ENCODE assay signal across 8 mouse cellular contexts in genomic region chr5:140388588-140389576, GRCm38 (mm10). TPM values are rescaled to one million over a fixed set of nuclear protein-coding genes. Genes with fewer than 3 reads are reported as not detected.
DNase-seq lines count a peak whose midpoint lies in the region; ATAC-seq and TF ChIP-seq lines count a peak whose summit lies in the region.

Gene Snx8 (minus strand): TSS chr5:140389262.

- WGBS in embryonic facial prominence, embryonic 13.5 days, result under 1% methylated on average over 63 of the region's 63 CpGs
- WGBS in kidney, adult 2 months, result under 1% methylated on average over 63 of the region's 63 CpGs
- under 1% methylated on average over 62 of the region's 63 CpGs for WGBS in limb, embryonic 12.5 days
- under 1% methylated on average over 62 of the region's 63 CpGs for WGBS in midbrain, embryonic 15.5 days
- WGBS in spleen, adult 2 months, result 2% methylated on average over 63 of the region's 63 CpGs

- no peaks in the 10 kb centered on the region for H3K27me3 ChIP-seq in embryonic facial prominence, embryonic 13.5 days
- no peaks in the 10 kb centered on the region for H3K27me3 ChIP-seq in kidney, adult 2 months (replicated peaks; ENCODE audit: control insufficient read depth, insufficient read depth, low read length)
- H3K27me3 ChIP-seq in limb, embryonic 12.5 days, result no peaks in the 10 kb centered on the region; the same call in 1 of the 2 replicates
- H3K27me3 ChIP-seq in midbrain, embryonic 15.5 days (replicated peaks), result no peaks in the 10 kb centered on the region
- H3K27me3 ChIP-seq in spleen, adult 2 months (ENCODE audit: control insufficient read depth, insufficient read depth, low read length), result no peaks in the 10 kb centered on the region

- H3K4me3 ChIP-seq in embryonic facial prominence, embryonic 13.5 days, result peak within 1 kb of the TSS; percentile 75
- H3K4me3 ChIP-seq in kidney, adult 2 months (ENCODE audit: insufficient read depth, low read depth, low read length), result peak within 1 kb of the TSS; percentile 63
- peak within 1 kb of the TSS; percentile 69 for H3K4me3 ChIP-seq in limb, embryonic 12.5 days (replicated peaks)
- peak within 1 kb of the TSS; percentile 70 for H3K4me3 ChIP-seq in midbrain, embryonic 15.5 days
- H3K4me3 ChIP-seq in spleen, adult 2 months (ENCODE audit: extremely low read depth, insufficient read depth, insufficient read length), result peak within 1 kb of the TSS; percentile 64

- no peaks in the 10 kb centered on the region for H3K36me3 ChIP-seq in embryonic facial prominence, embryonic 13.5 days
- no peaks in the 10 kb centered on the region for H3K36me3 ChIP-seq in kidney, adult 2 months (ENCODE audit: control insufficient read depth, insufficient read depth, low read length)
- no peaks in the 10 kb centered on the region for H3K36me3 ChIP-seq in limb, embryonic 12.5 days
- H3K36me3 ChIP-seq in midbrain, embryonic 15.5 days (replicated peaks), result no peaks in the 10 kb centered on the region
- H3K36me3 ChIP-seq in spleen, adult 2 months (ENCODE audit: control insufficient read depth, insufficient read depth, low read length), result peaks cover 1% of the 10 kb centered on the region; the same call in 1 of the 2 replicates

- peak within 1 kb of the TSS; percentile 11; the same call in 1 of the 2 replicates for H3K27ac ChIP-seq in embryonic facial prominence, embryonic 13.5 days
- peak within 1 kb of the TSS; percentile 52 for H3K27ac ChIP-seq in kidney, adult 2 months (ENCODE audit: insufficient read depth, low read depth, low read length)
- 0 out of 2 replicates have a peak within 1 kb of the TSS, but pooled peaks have one; percentile 19 for H3K27ac ChIP-seq in limb, embryonic 12.5 days
- H3K27ac ChIP-seq in midbrain, embryonic 15.5 days, result peak within 1 kb of the TSS; percentile 57
- H3K27ac ChIP-seq in spleen, adult 2 months (ENCODE audit: insufficient read depth, low read length), result peak within 1 kb of the TSS; percentile 56

- DNase-seq in 3134 (ENCODE audit: extremely low read depth, insufficient read length, low spot score), result peak; percentile 98
- peak; percentile 99 for DNase-seq in adrenal gland, postnatal 36 days
- DNase-seq in heart, adult 18-20 months, result peak; percentile 97 to 98
- DNase-seq in kidney, adult 2 months, result peak; percentile 99
- peak; percentile 81 to 99 for DNase-seq in spleen, adult 2 months (ENCODE audit: low read depth in 1 of 2, low spot score in 2 of 2)

- H3K4me1 ChIP-seq in embryonic facial prominence, embryonic 13.5 days, result peaks cover 31% of the 10 kb centered on the region
- peaks cover 30% of the 10 kb centered on the region for H3K4me1 ChIP-seq in kidney, adult 2 months (ENCODE audit: control insufficient read depth, insufficient read depth, low read length)
- peaks cover 21% of the 10 kb centered on the region for H3K4me1 ChIP-seq in limb, embryonic 12.5 days (replicated peaks)
- H3K4me1 ChIP-seq in midbrain, embryonic 15.5 days, result peaks cover 21% of the 10 kb centered on the region
- peaks cover 3% of the 10 kb centered on the region for H3K4me1 ChIP-seq in spleen, adult 2 months (ENCODE audit: control insufficient read depth, insufficient read depth, insufficient read length)

- peak; percentile 71 for TF ChIP-seq POLR2A in kidney, adult 2 months (IDR thresholded peaks at IDR 0.05; ENCODE audit: low read depth, low read length)
- TF ChIP-seq POLR2A in spleen, adult 2 months (IDR thresholded peaks at IDR 0.05; ENCODE audit: low read depth, low read length), result peak; percentile 74

- no peaks in the 10 kb centered on the region for H3K9me3 ChIP-seq in embryonic facial prominence, embryonic 13.5 days
- no peaks in the 10 kb centered on the region for H3K9me3 ChIP-seq in limb, embryonic 12.5 days
- H3K9me3 ChIP-seq in midbrain, embryonic 15.5 days, result no peaks in the 10 kb centered on the region

- ATAC-seq in embryonic facial prominence, embryonic 13.5 days (ENCODE audit: insufficient number of reproducible peaks, insufficient read depth, low FRiP score, low TSS enrichment, low read depth), result peak; percentile 92
- peak; percentile 92 for ATAC-seq in limb, embryonic 12.5 days (ENCODE audit: insufficient number of reproducible peaks, insufficient read depth, low FRiP score, low TSS enrichment, low read depth)
- peak; percentile 94 for ATAC-seq in midbrain, embryonic 15.5 days (replicated peaks)

- TF ChIP-seq CTCF in kidney, adult 2 months (conservative IDR thresholded peaks at IDR 0.05; ENCODE audit: insufficient read depth, insufficient read length, low read depth, low read length), result no peak
- no peak for TF ChIP-seq CTCF in spleen, adult 2 months (IDR thresholded peaks at IDR 0.05; ENCODE audit: extremely low read depth, insufficient read depth, insufficient read length, insufficient replicate concordance)

- H3K9ac ChIP-seq in embryonic facial prominence, embryonic 13.5 days, result peak within 1 kb of the TSS; percentile 81
- H3K9ac ChIP-seq in limb, embryonic 12.5 days (replicated peaks), result peak within 1 kb of the TSS; percentile 67
- H3K9ac ChIP-seq in midbrain, embryonic 15.5 days, result peak within 1 kb of the TSS; percentile 64

- peak within 1 kb of the TSS; percentile 95 for H3K4me2 ChIP-seq in embryonic facial prominence, embryonic 13.5 days
- peak within 1 kb of the TSS; percentile 96 for H3K4me2 ChIP-seq in limb, embryonic 12.5 days
- peak within 1 kb of the TSS; percentile 93 for H3K4me2 ChIP-seq in midbrain, embryonic 15.5 days

RNA-seq across cellular contexts. Expression of gene Snx8, which starts in this region (rescaled TPM):
- 10 to 100 TPM; 16.7 to 20.7 TPM for total RNA-seq in adrenal gland, postnatal 36 days (2021)
- polyA plus RNA-seq in embryonic facial prominence, embryonic 13.5 days (2015; fragmentation: Nextera tagmentation; extraction: Ambion mirVana), result 19.0 and 19.7 TPM in 2 replicates
- total RNA-seq in heart, adult 18-20 months (2021), result 10 to 100 TPM; 15.3 to 17.3 TPM
- 77.5 and 79.7 TPM in 2 replicates for polyA plus RNA-seq in kidney, adult 2 months (2012; rRNA removed)
- 20.0 and 20.5 TPM in 2 replicates for polyA plus RNA-seq in limb, embryonic 12.5 days (2016; fragmentation: Nextera tagmentation; extraction: Ambion mirVana)
- polyA plus RNA-seq in midbrain, embryonic 15.5 days (2015; fragmentation: Nextera tagmentation; extraction: Ambion mirVana), result 40.5 and 41.4 TPM in 2 replicates
- 42.3 and 44.9 TPM in 2 replicates for polyA plus RNA-seq in spleen, adult 2 months (2012; rRNA removed)

Comparison
In these comparisons a context has a peak if more than half of its experiments do, and no peak if none do; other contexts are left out.
1. Peak in every context shown above with its lines: DNase-seq, ATAC-seq, H3K4me3 ChIP-seq and H3K27ac ChIP-seq.